Mouse (Mus musculus) heart, embryonic 13.5 days (tissue): ENCODE data around the gene Snx11. TPM values are rescaled to one million over a fixed set of nuclear protein-coding genes. Genes with fewer than 3 reads are reported as not detected.

Experiments
- ATAC-seq: fragments of 200-750 bp; cut with Nextera tagmentation; 2 replicates; pipeline ENCODE4 v1.8.0; 2017; ENCODE audit warnings: moderate TSS enrichment; ENCODE audit not compliant: insufficient number of reproducible peaks, low FRiP score, low TSS enrichment; ENCODE audit errors: extremely low read depth
- H3K27ac ChIP-seq: fragments of 300-500 bp; sonication (generic); replicated peaks from 2 replicates; pipeline ENCODE4 v1.5.1; 2015; ENCODE audit warnings: moderate library complexity, mild to moderate bottlenecking, inconsistent platforms
- H3K27me3 ChIP-seq: fragments of 300-500 bp; sonication (generic); replicated peaks from 2 replicates; pipeline ENCODE4 v1.6.1; 2015; ENCODE audit warnings: mild to moderate bottlenecking, inconsistent platforms
- H3K36me3 ChIP-seq: fragments of 300-500 bp; sonication (generic); 2 replicates; pipeline ENCODE4 v1.6.1; 2015; ENCODE audit warnings: mild to moderate bottlenecking, inconsistent platforms
- H3K4me1 ChIP-seq: fragments of 300-500 bp; sonication (generic); 2 replicates; pipeline ENCODE4 v1.6.1; 2015; ENCODE audit warnings: inconsistent platforms
- H3K4me2 ChIP-seq: fragments of 300-500 bp; sonication (generic); 2 replicates; pipeline ENCODE4 v1.6.1; 2015; ENCODE audit warnings: inconsistent platforms, mild to moderate bottlenecking, moderate library complexity
- H3K4me3 ChIP-seq: fragments of 300-500 bp; sonication (generic); 2 replicates; pipeline ENCODE4 v1.5.1; 2015; ENCODE audit warnings: moderate library complexity, mild to moderate bottlenecking, inconsistent platforms
- H3K9ac ChIP-seq: fragments of 300-500 bp; sonication (generic); 2 replicates; pipeline ENCODE4 v1.6.1; 2015; ENCODE audit warnings: inconsistent platforms, mild to moderate bottlenecking, moderate library complexity
- H3K9me3 ChIP-seq: fragments of 300-500 bp; sonication (generic); 2 replicates; pipeline ENCODE4 v1.6.1; 2016; ENCODE audit warnings: inconsistent platforms
- WGBS: fragments of 180-500 bp; shearing (Covaris S2); methylation state at CpG from one replicate; pipeline ENCODE4 v1.1.7; 2015; ENCODE audit warnings: mixed read lengths; 5-methylcytosine and 5-hydroxymethylcytosine counted together
- polyA plus RNA-seq: library from polyadenylated mRNA; unstranded; fragments of >200 nt; fragmentation: Nextera tagmentation; extraction: Ambion mirVana; gene quantifications from 2 replicates; pipeline ENCODE4 v1.2.1, GENCODE M21; 2015

Gene Snx11
- polyA plus RNA-seq, 1 experiment from 2014 or later: 11.8 TPM

DNA sequence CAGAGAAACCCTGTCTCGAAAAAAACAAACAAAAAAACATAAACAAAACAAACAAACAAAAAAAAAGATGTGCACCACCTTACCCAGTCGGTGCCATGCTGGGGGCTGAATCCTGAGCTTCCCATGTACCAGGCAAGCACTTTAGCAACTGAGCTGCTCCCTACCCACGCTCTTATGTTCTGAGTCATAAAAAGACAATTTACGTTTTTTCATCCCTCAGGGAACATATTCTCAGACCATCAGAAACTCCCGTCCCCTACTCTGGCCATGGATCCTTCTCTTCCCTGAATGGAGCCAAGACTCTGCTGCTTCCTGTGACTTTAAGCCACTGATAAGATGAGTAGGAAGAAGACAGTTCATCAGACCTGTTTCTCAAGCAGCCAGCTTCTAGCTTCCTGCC lies 19.0 kb downstream of the Snx11 start:
- Histone ChIP-seq H3K4me3 (no peak overlapping the region), H3K9me3 (no peaks in the 10 kb centered on the region), H3K27ac (no peak overlapping the region), H3K36me3 (no peaks in the 10 kb centered on the region), H3K4me2 (no peak overlapping the region), H3K27me3 (peaks cover 8% of the 10 kb centered on the region; the same call in 1 of the 2 replicates), H3K9ac (no peak overlapping the region), H3K4me1 (no peaks in the 10 kb centered on the region)
- 64% methylated on average over 5 of the region's 5 CpGs for WGBS
- no peak for ATAC-seq

DNA sequence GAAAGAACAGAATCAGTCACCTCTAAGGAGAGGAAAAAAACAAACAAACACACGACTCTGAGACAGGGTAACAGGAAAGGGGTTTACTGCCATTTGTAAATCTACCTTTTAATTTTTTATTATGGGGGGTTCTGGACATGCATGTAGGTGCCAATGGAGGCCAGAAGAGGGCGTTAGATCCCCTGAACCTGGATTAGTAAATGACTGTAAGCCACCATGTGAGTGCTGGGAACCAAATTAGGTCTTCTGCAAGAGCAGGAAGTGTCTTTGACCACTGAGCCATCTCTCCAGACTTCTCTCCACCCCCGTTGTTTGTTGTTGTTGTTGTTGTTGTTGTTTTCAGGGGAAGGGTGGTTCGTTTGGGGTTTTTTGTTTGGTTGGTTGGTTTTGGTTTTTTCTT lies 19.9 kb downstream of the Snx11 start:
- peaks cover 8% of the 10 kb centered on the region; the same call in 1 of the 2 replicates for H3K27me3 ChIP-seq
- H3K4me3 ChIP-seq: no peak overlapping the region
- 51% methylated on average over 4 of the region's 4 CpGs for WGBS
- no peaks in the 10 kb centered on the region for H3K9me3 ChIP-seq
- no peak overlapping the region for H3K9ac ChIP-seq
- H3K36me3 ChIP-seq: no peaks in the 10 kb centered on the region
- ATAC-seq: no peak
- H3K27ac ChIP-seq: no peak overlapping the region
- no peak overlapping the region for H3K4me2 ChIP-seq
- no peaks in the 10 kb centered on the region for H3K4me1 ChIP-seq

GRCm38 (mm10) chr11:96755298-96755697 lies 22.1 kb downstream of the Snx11 start:
- no peaks in the 10 kb centered on the region for H3K4me1 ChIP-seq
- no peaks in the 10 kb centered on the region for H3K9me3 ChIP-seq
- peaks cover 12% of the 10 kb centered on the region for H3K27me3 ChIP-seq
- H3K9ac ChIP-seq: no peak overlapping the region
- ATAC-seq: no peak
- H3K27ac ChIP-seq: no peak overlapping the region
- H3K4me3 ChIP-seq: no peak overlapping the region
- H3K4me2 ChIP-seq: no peak overlapping the region
- no peaks in the 10 kb centered on the region for H3K36me3 ChIP-seq
- WGBS: 95% methylated on average over 2 of the region's 2 CpGs

DNA sequence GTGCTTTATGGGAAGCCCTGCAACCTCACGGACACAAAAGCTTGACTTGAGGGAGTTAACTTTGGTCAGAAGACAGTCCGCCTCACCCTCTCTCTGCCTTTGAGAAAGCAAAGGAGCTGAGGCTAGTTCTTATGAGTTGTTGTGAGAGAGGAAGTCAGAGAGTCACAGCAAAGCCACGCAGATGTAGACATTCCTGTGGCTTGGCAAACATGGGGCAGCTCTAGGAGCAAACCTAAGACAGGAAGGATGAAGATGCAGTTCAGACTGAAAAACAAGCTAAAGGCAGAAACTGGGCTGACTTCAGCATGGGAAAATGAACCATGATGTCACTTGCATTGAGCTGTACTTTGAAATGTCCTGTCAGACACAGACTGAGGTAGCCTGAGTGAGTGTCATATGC lies 29.8 kb downstream of the Snx11 start:
- no peak overlapping the region for H3K4me3 ChIP-seq
- H3K27ac ChIP-seq: no peak overlapping the region
- H3K4me1 ChIP-seq: no peaks in the 10 kb centered on the region
- peaks cover 23% of the 10 kb centered on the region for H3K27me3 ChIP-seq
- no peaks in the 10 kb centered on the region for H3K9me3 ChIP-seq
- ATAC-seq: no peak
- no peak overlapping the region for H3K9ac ChIP-seq
- H3K4me2 ChIP-seq: no peak overlapping the region
- 51% methylated on average over 3 of the region's 3 CpGs for WGBS
- no peaks in the 10 kb centered on the region for H3K36me3 ChIP-seq

DNA sequence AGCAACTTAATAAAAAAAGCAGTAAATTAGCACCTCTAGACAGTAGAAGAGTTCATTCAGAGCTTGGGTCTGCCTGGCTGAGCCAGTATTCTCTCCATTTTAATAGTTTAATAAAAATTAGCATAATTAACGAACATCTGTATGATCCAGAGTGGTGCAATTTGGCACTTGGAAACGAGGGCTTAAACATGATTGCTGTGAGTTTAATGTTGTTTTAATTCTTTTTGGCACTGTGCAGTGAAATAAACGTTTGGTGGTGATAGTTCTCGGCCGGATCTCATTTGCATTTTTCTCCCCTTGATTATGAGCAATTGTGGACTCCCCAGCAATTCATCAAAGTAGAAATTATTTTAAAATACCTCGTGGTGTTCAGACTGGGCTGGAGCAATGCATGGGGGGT lies 30.7 kb downstream of the Snx11 start:
- no peak overlapping the region for H3K4me3 ChIP-seq
- H3K27ac ChIP-seq: no peak overlapping the region
- WGBS: 61% methylated on average over 6 of the region's 6 CpGs
- H3K9ac ChIP-seq: no peak overlapping the region
- no peak overlapping the region for H3K4me2 ChIP-seq
- no peaks in the 10 kb centered on the region for H3K36me3 ChIP-seq
- peaks cover 32% of the 10 kb centered on the region for H3K27me3 ChIP-seq
- no peak for ATAC-seq
- H3K9me3 ChIP-seq: no peaks in the 10 kb centered on the region
- no peaks in the 10 kb centered on the region for H3K4me1 ChIP-seq

DNA sequence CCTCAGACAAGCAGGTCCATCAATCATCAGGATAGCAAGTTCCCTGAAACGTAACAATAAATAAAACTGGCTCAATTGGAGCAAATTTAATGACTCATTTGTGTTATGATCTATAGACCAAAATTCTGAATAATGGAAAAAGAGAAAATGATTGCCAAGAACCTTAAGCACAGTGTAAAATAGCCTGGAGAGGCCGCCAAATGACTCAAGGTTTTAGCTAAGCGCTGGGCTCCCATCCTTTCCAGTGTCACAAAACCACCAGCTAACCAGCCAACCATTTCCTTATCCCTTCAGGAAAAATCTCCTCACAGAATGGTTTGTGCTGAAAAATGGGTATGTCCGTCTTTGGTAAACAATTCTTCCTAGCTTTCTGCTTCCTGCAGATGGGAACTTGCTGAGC lies 33.5 kb downstream of the Snx11 start:
- 68% methylated on average over 4 of the region's 4 CpGs for WGBS
- H3K27me3 ChIP-seq: peaks cover 38% of the 10 kb centered on the region
- no peaks in the 10 kb centered on the region for H3K9me3 ChIP-seq
- no peaks in the 10 kb centered on the region for H3K36me3 ChIP-seq
- ATAC-seq: no peak
- peaks cover 3% of the 10 kb centered on the region; the same call in 1 of the 2 replicates for H3K4me1 ChIP-seq
- no peak overlapping the region for H3K4me2 ChIP-seq
- no peak overlapping the region for H3K4me3 ChIP-seq
- no peak overlapping the region for H3K9ac ChIP-seq
- no peak overlapping the region for H3K27ac ChIP-seq

GRCm38 (mm10) chr11:96743000-96743399 lies 34.4 kb downstream of the Snx11 start:
- Histone ChIP-seq H3K9me3 (no peaks in the 10 kb centered on the region), H3K9ac (no peak overlapping the region), H3K27ac (no peak overlapping the region), H3K4me3 (no peak overlapping the region), H3K4me1 (peaks cover 3% of the 10 kb centered on the region; the same call in 1 of the 2 replicates), H3K4me2 (no peak overlapping the region), H3K36me3 (no peaks in the 10 kb centered on the region), H3K27me3 (peaks cover 43% of the 10 kb centered on the region)
- WGBS: 70% methylated on average over 11 of the region's 11 CpGs
- no peak for ATAC-seq

GRCm38 (mm10) chr11:96741995-96742394 lies 35.4 kb downstream of the Snx11 start:
- H3K27me3 ChIP-seq: peaks cover 49% of the 10 kb centered on the region
- no peak overlapping the region for H3K27ac ChIP-seq
- ATAC-seq: no peak
- H3K4me3 ChIP-seq: no peak overlapping the region
- no peak overlapping the region for H3K9ac ChIP-seq
- H3K4me1 ChIP-seq: peaks cover 3% of the 10 kb centered on the region; the same call in 1 of the 2 replicates
- WGBS: 46% methylated on average over 12 of the region's 12 CpGs
- no peaks in the 10 kb centered on the region for H3K36me3 ChIP-seq
- no peak overlapping the region for H3K4me2 ChIP-seq
- H3K9me3 ChIP-seq: no peaks in the 10 kb centered on the region

DNA sequence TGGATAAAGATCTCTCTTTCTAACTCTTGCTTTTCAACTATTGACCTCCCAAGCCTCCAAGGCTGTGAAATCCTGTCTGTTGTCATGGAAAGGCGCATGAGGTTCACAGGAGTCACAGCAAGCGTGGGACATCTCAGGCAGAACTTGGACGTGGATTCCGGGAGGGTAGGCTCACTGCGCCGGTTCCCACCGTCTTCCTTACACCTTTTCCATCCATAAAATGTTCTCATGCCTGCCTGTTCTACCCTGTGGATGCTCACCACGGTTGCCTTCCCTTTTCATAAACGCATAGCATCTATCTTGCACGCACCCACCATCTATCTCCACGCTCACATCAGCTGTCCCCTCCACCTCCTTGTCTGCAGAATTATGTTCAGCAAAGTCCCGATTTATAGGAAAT lies 36.6 kb downstream of the Snx11 start:
- ATAC-seq: no peak

GRCm38 (mm10) chr11:96737673-96738471 lies 39.5 kb downstream of the Snx11 start:
- ATAC-seq: no peak
- Histone ChIP-seq H3K9me3 (no peaks in the 10 kb centered on the region), H3K4me3 (no peak overlapping the region), H3K36me3 (no peaks in the 10 kb centered on the region), H3K27ac (no peak overlapping the region), H3K4me1 (peaks cover 9% of the 10 kb centered on the region), H3K4me2 (no peak overlapping the region), H3K9ac (no peak overlapping the region), H3K27me3 (peaks cover 43% of the 10 kb centered on the region)
- 73% methylated on average over 14 of the region's 14 CpGs for WGBS

More for the DNA sequence above, 36.6 kb downstream of the Snx11 start:
- Histone ChIP-seq H3K9me3 (no peaks in the 10 kb centered on the region), H3K27ac (no peak overlapping the region), H3K4me3 (no peak overlapping the region), H3K9ac (no peak overlapping the region), H3K4me1 (peaks cover 6% of the 10 kb centered on the region), H3K27me3 (peaks cover 56% of the 10 kb centered on the region), H3K36me3 (no peaks in the 10 kb centered on the region), H3K4me2 (no peak overlapping the region)
- 70% methylated on average over 12 of the region's 12 CpGs for WGBS

- Histone ChIP-seq H3K4me1 (peaks cover 9% of the 10 kb centered on the region), H3K27me3 (peaks cover 33% of the 10 kb centered on the region), H3K4me2 (peak overlapping the region; percentile 68), H3K9ac (peak overlapping the region; percentile 76), H3K27ac (no peak overlapping the region), H3K4me3 (peak overlapping the region; percentile 40), H3K9me3 (no peaks in the 10 kb centered on the region), H3K36me3 (no peaks in the 10 kb centered on the region)
- WGBS: 18% methylated on average over 11 of the region's 11 CpGs
- ATAC-seq: no peak
Observed at GRCm38 (mm10) chr11:96736361-96736760, 41.0 kb downstream of the Snx11 start.

DNA sequence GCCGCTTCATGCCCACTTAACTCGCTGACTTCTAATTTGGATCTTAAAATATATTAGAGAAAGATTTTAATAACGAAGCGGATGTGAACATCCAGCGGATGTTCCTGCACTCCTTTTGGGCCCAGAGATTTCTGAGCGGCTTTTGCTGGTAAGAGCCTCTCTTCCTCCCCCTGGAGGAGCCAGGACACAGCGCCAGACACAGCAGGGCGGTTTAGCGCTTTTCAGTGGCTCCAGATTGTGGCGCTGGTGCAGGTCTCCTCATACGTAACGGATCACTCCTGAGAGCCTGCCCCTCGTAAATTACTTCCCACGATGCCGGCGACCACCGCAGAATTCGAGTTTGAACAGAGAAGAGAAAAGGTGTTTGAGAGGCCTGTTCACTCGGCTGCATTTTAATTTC lies 41.5 kb downstream of the Snx11 start:
- Histone ChIP-seq H3K9ac (peak overlapping the region; percentile 76), H3K4me2 (peak overlapping the region; percentile 68), H3K36me3 (no peaks in the 10 kb centered on the region), H3K9me3 (no peaks in the 10 kb centered on the region), H3K27me3 (peaks cover 28% of the 10 kb centered on the region), H3K4me1 (peaks cover 9% of the 10 kb centered on the region), H3K27ac (no peak overlapping the region), H3K4me3 (peak overlapping the region; percentile 40)
- no peak; the same call in 1 of the 2 replicates for ATAC-seq
- under 1% methylated on average over 19 of the region's 19 CpGs for WGBS
